Mouse (Mus musculus) R1 (cell line): ENCODE data around the gene Spink8.
"Not testable (repeated sequence)": the region's sequence is repeated elsewhere in the genome, so short reads cannot be mapped to it uniquely, and the experiment has no call there.

ENCODE experiments used
- DNase-seq: peaks from one replicate; pipeline ENCODE4 v3.0.0-alpha.2; 2018; ENCODE audit warnings: low read depth, low spot score

Gene Spink8

DNA sequence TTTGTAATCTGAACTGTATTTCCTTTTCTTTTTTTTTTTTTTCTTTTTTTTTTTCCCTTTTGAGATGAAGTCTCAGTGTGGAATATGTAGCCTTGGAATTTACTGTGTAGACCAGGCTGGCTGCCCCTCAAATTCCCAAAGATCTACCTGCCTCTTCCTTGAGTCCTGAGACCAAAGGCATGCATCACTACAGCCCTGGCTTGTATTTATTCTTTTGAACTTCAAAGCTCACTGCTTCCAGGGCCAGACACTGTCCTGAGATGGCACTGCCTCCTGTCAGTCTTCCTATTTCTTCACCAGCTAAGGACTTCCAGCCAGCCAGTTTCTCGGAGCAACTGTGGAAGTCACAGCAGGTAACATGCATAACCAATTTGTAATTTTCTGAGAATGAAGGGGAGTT, at the start of gene Spink8:
Gene Spink8 (plus strand): TSS at position 301 of the 400 bp plus-strand sequence.
- no peak for DNase-seq

GRCm38 (mm10) chr9:109766841-109767240, 45.2 kb upstream of the Spink8 start:
- DNase-seq: not testable (repeated sequence)

DNA sequence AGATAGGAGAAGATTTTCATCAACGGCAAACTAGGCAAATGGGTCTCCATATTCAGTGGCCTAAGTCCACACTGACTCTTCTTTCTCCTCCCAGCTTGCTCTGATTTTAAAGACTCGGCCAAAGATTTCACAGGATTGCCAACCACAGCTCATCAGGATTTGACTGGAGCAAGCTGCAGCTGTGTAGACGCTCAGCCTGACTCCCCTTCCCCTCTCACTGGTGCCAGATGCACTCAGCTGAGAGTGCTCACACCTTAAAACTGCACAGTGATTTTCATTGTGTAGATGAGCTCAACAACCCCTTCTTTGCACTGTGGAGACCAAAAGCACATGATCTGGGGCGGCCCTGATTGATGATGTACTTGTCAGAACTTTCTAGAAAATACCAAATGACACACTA, 21.5 kb upstream of the Spink8 start, which contains the start of gene Fbxw27:
Gene Fbxw27 (minus strand): TSS at position 101 of the 400 bp plus-strand sequence.
- DNase-seq: not testable (repeated sequence)

- DNase-seq: no peak
Observed at GRCm38 (mm10) chr9:109795221-109795620, 16.9 kb upstream of the Spink8 start.

DNA sequence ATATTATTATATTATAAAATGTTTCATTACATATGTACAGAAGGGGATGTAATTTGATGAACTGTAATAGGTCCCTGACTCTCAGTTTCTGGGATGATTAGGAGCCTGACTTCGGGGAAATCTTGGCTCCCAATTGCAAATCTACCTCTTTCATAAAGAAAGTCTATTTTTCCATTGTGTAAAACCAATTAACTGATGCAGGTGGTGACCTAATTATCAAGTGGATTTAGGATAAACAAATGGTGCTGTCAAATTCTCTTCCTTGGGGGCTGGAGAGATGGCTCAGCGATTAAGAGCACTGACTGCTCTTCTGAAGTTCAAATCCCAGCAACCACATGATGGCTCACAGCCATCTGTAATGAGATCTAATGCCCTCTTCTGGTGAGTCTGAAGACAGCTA, 16.3 kb upstream of the Spink8 start:
- no peak for DNase-seq

GRCm38 (mm10) chr9:109798051-109798450, 14.0 kb upstream of the Spink8 start:
- DNase-seq: peak; percentile 73

- DNase-seq: not testable (repeated sequence)
Observed at GRCm38 (mm10) chr9:109805596-109805995, 6.5 kb upstream of the Spink8 start.

DNA sequence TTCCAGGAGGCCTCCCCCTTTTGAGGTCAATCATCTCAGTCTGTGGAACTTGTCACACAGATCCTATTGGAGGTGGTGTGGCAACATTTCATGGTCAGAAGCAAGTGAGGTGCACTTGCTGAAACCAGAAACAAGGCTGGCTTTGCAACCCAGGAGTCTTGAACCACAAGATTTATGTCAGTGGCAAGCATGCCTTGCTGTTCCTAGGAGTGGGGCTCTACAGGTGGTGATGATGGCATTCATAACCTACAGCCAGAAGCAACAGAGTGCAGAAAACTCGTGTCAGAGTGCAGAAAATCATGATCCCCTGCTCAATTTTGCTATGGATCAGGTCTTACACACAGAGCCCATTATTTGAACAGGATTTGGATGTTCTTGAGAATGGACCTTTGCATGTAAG, 5.8 kb upstream of the Spink8 start:
- DNase-seq: no peak

DNA sequence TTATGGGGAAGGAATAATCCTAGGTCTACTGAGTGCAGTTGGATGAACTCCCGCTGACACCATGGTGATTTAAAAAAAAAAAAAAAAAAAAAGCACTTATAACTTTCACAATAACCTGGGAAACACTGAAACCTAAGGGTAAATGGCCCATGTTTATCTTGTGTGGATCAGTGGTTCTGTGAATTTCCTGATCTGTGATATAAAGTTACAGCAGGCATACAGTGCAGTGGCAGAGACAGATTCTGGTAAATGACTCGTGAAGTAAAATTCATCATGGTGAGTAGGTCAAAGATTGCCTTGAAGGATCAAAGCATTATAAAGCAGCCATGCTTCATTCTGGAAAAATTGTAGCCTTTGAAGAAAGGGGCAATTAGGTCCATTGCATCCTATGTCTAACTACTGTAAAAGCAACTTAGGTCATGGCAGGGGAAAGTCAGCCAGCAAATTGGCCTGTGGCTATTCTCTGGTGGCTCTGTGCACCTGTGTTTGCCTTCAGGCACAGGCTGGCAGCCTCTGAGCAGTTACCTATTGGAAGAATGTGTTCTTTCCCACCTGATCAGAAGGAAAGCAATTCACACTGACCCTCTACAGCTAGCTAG, 5.3 kb upstream of the Spink8 start:
- DNase-seq: no peak

DNA sequence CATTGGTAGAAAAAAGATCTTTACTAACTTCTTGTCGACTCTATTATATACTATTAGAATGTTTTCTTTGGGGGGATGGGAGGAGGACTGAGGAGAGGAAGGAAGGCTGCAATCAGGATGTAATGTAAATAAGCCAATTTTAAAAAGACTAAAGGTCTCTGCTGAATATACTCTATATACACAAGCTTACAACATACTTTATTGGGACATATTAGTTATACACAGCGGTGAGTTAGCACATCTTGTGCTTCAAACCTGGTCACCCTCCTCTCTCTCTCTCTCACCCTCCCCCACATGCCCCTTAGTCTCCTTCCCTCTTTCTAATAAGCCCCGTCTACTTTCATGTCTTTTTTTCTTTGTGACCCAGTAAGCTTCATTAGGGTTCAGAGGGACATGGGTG, 4.2 kb upstream of the Spink8 start:
- no peak for DNase-seq

DNA sequence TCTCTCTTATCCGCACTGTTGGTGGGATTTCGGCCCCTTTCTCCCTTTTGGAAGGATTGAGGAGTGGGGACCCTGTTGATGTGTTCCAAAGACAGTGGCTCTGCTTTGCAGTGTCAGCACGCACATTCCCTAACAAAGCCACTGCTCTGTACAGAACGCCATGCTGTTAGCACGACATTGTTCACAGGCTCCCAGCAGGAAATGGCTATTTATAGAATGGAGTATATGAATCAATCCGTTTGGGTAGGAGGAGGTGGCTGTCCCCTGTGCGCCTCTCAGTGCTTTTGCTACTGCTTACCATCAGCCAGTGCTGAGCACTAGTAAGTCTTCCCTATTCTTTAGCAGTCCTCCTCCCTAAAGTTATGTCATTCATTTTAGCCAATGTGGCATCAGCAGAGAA, 1.3 kb downstream of the Spink8 start:
- peak; percentile 24 for DNase-seq

DNA sequence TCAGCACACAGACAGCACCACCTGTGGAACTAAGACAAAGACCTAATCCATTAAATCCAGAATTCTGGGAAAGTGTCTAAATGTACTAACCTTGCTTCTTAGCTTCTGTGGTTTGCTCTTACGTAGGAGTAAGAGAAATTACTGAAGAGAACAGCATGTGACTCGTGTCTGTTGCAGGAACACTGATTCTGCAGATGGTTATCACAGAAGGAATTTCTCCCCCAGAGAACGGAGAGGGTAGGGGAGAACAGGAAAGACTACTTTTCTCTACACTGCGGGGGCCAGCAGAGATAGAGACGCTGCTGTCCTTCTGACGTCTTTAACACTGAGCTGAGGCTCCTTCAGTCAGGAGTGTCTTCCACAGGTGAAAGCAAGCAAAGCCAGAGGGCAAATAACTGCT, 4.3 kb downstream of the Spink8 start:
- no peak for DNase-seq

DNA sequence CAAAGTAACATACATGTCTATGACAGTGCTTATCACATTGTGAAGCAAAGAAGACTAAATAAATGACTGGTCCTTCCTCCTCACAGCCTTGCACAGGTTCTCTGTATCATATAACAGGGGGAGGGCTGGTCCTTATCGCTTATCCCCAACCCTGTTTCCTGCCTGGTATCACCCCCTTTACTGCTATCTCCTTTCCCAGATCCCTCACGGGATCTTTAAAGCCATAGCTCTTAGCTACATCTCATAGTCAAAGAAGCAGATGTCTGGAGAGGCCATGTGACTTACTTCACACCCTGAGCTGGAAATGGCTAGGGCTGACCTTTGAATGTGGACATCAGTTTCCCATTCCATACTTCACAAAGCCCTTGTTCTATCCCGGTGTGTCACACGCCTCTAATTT, 13.7 kb downstream of the Spink8 start:
- no peak for DNase-seq

- DNase-seq: no peak
Observed at GRCm38 (mm10) chr9:109826181-109826580, 14.1 kb downstream of the Spink8 start.

- DNase-seq: peak; percentile 92
Observed at GRCm38 (mm10) chr9:109832391-109833087, 20.5 kb downstream of the Spink8 start, which contains the start of gene Nme6. Gene Nme6, plus strand, starts transcription at chr9:109832749.

DNA sequence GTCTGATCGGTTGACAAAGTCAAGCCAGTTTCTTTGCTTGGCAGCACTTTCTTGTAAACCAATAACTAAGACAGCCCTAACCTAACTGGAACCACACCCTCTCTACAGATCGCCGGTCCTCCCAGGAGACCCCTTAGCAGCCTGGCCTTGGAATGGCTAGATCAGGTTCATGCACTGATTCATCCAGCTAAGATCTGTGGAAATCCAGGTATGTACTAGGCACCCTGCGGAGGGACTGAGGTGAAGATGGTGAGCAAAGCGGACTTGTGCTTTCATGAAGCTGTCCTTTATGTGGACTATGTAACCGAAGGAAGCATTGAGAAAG, 21.0 kb downstream of the Spink8 start:
- DNase-seq: no peak

GRCm38 (mm10) chr9:109849312-109849758, 37.3 kb downstream of the Spink8 start, which contains the start of gene Camp:
Gene Camp, minus strand, starts transcription at chr9:109849617.
- DNase-seq: no peak

DNA sequence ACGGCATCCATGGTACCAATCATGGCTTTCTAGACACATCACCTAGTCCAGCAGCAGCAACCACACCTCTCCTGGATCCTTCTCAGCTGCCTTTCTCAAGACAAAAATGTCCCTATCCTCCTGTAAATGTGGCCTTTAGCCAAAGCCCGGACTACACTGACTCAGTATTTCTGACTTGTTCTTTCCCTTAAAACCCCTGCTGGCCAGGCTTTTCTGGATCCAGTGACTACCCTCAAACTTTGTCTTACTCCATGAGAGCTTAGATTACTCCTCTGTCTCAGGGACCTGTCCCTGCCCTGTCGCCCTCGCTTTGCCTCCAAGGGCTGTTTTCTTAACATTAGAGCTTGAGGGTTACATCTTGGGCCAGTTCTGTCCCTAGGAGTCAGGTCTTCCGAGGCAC, 38.0 kb downstream of the Spink8 start:
- DNase-seq: no peak

GRCm38 (mm10) chr9:109854341-109854740, 42.3 kb downstream of the Spink8 start:
- DNase-seq: no peak

GRCm38 (mm10) chr9:109855947-109856346, 43.9 kb downstream of the Spink8 start:
- no peak for DNase-seq

DNA sequence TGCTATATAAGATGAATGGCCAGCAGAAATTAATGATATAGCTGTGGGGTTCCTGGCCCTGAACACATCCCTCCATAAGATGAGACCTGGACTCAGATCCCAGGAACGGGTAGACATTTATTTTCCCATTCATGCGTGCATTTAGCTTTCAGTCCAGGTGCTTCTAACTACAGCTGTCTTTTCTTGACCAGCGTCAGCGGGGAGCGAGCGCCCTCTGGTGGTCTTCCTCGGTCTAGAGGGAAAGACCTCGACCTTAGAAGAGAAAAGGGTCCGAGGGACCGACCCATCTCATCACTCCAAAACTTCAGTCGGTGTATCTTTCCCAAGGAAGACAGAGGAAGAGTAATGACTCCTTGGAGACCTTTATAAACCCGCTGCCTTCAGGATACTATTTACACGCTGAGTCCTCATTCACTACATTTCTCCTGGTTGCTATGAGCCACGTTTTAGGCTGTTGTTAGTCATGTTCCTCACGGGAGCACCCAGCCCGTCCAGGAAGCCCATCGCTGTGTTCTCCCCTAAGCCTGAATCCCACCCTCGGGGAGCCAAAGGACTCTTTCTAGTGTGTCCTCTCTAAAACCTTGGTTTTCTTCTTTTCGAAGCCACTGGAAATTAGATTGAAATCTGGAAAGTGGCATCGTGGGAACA, 50.4 kb downstream of the Spink8 start:
- peak; percentile 82 for DNase-seq

DNA sequence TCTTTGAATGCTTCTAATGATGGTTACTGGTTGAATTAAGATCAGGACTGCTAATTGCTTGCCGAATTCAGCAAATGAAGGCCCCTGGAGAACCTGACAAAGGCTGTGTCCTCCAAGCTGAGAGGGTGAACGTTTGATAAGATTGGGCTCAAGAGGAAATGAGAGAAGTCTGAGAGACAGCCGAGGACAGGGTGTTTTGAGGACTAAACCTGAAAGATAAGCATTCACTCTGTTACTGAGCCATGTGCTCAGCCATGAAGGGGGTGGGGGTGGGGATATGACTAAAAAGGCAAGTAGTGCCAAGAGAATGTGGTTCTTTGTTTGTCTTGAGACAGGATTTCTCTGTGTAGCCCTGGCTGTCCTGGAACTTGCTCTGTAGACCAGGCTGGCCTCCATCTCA, 51.0 kb downstream of the Spink8 start:
- DNase-seq: no peak

DNA sequence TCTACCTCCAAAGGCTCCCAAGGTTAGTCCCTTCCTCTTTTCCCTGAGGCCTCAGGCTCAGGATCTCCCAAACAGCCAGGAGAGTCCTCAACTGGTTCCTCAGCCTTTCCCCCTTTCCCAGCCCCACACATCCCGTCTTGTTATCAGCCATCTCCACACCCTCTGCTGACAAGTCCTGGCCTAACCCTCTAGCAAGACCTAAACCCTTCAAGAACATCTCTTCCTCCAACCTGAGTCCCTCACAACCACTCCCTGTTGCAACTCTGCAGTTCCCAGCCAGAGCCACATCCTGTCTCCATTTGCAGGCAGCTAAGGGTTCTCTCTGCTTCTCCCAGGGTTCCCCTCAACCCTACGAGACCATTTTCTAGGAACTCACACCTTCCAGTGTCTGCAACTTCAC, 54.1 kb downstream of the Spink8 start:
- no peak for DNase-seq
